Mouse (Mus musculus) heart, postnatal 36 days (tissue): ENCODE measurements around the gene Rmdn3. TPM values are rescaled to one million over a fixed set of nuclear protein-coding genes. Genes with fewer than 3 reads are reported as not detected.

Experiments
- DNase-seq, 2 experiments: peaks; one replicate each; pipeline ENCODE4 v3.0.0; 2021 to 2022
- intact Hi-C: fragments of 180-260 bp; cut with DNase I; formaldehyde crosslinking; loops from one replicate; pipeline ENCODE4 v1.15.1; 2025
- total RNA-seq, 2 experiments: library from RNA; stranded (reverse); gene quantifications; 2 replicates each; pipeline ENCODE4 v1.2.3; 2021

Gene Rmdn3
- total RNA-seq, 2 experiments from 2014 or later: 14.3 to 19.9 TPM

DNA sequence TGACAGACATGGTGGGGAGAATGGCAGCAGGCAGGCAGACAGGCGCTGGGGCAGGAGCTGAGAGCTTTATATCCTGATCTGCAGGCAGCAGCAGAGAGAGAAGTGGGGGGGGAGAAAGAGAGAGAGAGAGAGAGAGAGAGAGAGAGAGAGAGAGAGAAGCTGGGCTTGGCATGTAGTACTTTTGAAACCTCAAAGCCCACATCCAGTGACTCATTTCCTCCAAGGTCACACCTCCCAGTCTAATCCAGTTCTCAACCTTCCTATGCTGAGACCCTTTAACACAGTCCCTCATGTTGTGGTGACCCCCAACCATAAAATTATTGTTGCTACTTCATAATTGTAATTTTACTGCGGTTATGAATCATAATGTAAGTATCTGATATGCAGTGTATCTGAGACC is 13.4 kb upstream of the Rmdn3 start:
- intact Hi-C loops: no loop called here

DNA sequence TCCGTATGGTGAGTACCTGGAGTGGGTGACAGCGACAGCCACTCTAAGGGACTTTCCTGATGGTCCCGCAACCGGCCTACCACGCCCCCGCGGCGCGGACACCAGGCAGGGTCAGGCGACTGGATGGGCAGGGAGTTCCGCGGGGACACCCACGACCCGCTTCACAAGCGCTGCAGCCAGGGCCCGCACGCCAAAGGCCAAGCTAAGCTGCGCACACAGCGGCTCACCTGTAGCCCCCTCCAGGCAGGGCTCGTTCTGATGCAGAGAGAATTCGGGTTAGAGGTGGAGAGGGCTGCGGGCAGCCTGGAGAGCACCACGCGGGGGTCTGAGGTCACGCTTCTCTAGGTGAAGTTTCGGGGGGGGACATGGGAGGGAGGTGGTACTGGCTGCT is 11.0 kb upstream of the Rmdn3 start:
- no peak for DNase-seq
- intact Hi-C loops: no loop called here

More for the DNA sequence above, 13.4 kb upstream of the Rmdn3 start:
- DNase-seq: no peak

DNA sequence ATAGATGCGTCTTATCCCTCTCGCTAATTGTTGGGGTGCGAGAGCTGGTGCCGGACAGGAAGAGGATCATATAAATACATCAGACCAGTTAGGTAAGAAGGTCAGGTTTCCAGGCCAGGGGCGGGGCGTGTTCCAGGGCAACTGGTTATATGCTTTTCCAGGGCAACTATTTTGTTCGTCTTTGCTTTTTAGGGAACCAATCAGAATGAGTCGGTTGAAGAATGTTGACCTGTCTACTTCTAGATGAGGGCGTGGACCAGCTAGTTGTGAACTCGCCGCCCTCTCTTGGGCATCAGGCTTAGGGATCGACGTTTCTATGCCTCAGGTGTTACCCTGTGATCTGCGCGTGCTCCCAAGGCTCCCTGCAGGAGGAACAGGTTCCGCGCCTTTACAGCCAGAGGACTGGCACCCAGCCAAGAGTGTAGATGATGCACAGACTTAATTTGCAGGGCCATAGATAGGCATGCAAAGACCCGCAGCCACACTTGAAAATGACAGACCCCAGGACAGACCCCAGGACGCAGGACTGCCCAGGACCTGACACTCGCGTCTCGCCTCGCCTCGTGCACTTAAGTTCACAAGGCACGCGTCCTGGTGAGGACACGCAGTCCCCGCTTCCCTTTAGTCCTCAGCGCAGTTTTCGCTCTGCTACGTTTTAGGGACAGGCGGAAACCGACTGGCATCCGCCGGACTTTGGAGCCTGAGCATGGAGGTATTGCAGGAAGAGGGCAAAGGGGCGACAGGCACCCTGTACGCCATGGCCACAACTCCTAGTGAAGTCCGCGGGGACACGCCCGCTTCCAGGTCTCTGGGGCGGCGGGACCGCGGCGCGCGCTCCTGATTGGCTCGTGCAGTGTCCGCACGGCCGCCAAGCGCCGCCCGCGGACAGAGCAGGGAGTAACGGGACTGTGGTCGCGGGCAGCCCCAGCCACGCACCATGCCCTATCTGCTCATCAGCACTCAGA is 10.3 kb upstream of the Rmdn3 start, which contains the start of gene Gchfr:
Gene Gchfr, plus strand, starts transcription at position 873 of the 965 bp plus-strand sequence.
- intact Hi-C loops: no loop called here

DNA sequence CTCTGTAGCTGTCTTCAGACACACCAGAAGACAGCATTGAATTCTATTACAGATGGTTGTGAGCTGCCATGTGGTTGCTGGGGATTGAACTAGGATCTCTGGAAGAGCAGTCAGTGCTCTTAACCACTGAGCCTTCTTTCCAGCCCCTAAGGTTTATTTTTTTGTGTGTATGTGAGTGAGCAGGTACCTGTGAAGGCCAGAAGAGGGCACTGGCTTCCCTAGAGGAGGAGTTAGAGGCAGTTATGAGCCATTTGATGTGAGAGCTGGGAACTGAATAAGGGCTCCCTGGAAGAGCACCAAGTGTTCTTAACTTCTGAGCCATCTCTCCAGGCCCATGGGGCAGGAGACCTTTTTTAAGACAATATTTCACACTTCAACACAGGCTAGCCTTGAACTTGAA is 8.6 kb upstream of the Rmdn3 start:
- DNase-seq: no peak
- intact Hi-C loops: no loop called here

More for the DNA sequence above, 10.3 kb upstream of the Rmdn3 start, which contains the start of gene Gchfr:
- peak; percentile 70 to 76 for DNase-seq

DNA sequence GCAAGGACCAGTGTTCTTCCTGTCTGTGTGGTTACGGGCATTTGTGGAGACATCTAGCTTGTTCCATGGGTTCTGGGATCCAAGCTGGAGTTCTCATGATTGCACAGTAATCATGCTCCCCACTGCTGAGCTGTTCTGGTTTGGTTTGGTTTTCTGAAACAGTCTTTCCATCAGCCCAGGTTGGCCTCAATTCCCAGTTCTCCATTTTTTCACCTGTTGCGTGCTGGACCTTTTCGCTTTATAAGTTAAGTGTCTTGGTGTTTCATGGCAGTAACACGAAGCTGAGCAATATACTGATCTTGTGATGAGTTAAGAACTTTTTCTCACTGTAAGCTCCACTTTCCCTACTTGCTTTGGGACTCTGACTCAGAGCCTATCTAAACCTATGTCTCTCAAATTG is 7.2 kb upstream of the Rmdn3 start:
- no peak for DNase-seq
- intact Hi-C loops: no loop called here

DNA sequence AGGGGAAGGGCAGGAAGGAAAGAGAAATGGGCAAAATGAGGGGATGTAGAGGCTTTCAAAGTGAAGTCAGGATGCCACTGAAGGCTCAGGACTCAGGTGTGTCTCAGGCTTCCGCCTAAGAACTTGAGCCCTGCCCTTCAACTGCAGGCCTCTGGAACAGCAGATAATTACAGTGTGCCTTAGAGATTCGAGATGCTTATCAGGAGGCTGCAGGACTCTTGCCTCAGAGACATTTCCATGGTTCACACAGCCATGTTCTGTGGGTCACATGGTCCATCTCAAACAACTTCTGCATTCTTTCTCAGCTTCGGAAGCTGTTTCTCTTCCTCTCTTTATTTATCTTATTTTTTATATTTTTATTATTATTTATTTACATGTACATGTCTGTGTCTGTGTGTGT is 6.3 kb upstream of the Rmdn3 start:
- intact Hi-C loops: no loop called here
- no peak for DNase-seq

DNA sequence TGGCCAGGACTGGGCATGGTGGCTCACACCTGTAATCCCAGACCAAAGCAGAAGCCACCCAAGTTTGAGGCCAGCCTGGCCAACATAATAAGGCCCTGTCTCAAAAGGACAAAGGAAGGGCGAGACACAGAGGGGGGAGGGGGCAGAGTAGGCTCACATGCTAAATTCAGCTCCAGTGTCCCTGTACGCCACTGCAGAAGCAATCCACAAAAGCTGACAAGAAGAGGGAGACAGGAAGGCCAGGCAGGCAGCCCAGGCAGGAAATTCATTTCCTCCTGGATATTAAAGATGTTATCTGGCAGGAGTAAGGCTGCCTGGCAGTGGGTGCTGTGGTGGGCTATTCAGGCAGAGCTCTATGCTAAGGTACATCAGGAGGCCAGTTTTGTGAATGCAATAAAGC is 4.4 kb upstream of the Rmdn3 start:
- intact Hi-C loops: no loop called here
- DNase-seq: no peak

DNA sequence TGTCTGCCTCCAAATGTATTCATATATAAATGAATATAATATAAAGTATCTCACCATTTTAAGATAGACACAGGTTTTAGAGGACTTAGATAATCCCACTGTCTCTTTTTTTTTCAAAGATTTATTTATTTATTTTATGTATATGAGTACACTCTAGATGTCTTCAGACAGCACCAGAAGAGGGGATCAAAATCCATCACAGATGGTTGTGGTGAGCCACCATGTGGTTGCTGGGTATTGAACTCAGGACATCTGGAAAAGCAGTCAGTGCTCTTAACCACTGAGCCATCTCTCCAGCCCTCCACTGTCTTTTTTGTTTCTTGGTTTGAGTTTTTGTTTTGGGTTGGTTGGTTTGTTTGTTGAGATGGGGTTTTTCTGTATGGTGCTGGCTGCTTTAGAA is 1.0 kb upstream of the Rmdn3 start:
- intact Hi-C loops: loop anchor here (1.0 kb wide), 1 partner anchor 31 kb away; no protein-coding TSS in a partner anchor

DNA sequence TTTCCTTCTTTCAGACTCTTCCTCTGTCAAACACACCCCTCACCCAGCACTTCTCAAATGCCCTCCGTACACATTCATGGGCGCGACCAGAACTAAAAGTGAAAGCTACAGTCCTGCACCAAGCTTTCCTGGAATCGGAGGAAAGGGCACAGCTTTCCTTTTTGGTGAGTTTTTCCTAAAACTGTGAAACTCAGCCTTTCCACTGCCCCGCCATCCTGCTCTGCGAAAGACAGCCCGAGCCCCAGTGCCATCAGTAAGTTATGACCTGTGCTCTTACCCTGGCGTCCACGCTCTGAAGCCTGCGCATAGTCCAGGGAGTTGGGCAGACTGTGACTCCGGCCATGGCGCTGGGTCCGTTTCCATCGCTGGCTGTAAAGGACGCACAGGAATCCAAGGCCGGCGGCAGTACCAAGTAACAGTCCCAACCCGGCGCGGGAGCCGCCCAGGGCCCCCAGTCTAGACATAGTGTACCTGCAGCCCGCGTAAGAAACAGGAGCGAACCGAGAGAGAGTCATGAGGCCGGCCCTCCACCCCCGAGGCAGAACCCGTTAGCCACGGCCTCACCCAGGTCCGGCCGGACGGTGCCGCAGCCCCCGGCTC is 653 bp downstream of the Rmdn3 start:
- intact Hi-C loops: no loop called here
- peak in 1 of 2 experiments; percentile 25 for DNase-seq

More for the DNA sequence above, 1.0 kb upstream of the Rmdn3 start:
- DNase-seq: no peak

DNA sequence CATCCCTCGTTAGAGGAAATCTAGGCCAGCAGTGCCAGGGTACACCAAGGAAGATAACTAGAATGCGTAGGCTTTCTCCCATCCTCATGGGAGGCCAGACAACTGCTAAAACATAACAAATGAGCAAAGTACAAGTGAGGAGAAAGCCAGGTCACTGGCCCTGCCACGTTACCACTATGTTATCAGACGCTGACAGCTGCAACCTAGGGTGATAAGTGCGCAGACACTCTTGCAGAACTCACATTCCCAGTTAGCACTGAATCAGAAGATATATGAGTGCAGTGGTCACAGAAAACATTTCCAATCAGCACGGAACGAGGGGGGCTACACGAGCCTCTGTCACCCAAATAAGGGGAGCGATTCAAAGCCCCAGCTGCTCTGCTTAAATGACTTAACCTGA is 1.4 kb downstream of the Rmdn3 start:
- no peak for DNase-seq
- intact Hi-C loops: no loop called here

DNA sequence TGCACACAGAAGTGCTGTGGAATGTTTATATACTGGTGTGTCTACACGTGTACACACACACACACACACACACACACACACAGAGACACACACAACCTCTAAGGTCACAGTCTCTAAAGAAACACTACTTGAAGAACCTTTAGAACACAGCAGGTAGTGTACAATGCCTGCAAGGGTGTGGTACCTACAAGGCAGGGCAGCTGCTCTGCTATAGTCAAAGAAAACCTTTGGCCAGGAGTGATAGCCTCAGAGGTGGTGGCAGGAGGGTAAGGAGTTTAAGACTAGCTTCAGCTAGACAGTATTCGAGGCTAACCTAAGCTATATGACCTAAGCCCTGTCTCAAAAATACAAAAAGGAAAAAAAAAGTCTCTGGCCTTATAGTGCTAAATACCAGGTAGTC is 2.2 kb downstream of the Rmdn3 start:
- intact Hi-C loops: no loop called here
- DNase-seq: no peak

DNA sequence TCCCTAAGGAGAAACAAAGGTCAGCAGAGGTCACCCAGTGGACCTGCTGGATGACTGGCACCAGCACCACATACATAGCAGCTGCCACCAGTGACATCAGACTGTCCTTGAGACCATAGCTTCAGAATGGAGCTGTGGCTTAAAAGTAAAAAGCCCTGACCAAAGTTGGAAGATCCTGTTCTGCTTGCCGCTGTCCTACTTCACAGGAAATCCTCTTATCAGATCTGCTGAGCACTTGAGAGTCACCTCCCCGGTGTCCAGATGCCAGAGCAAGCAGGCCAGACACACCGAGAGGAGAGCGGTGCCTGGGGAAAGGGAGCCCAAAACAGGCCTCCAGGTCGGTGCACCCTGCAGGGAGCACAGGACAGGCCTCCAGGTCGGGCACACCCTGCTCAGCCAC is 4.6 kb downstream of the Rmdn3 start:
- intact Hi-C loops: no loop called here

DNA sequence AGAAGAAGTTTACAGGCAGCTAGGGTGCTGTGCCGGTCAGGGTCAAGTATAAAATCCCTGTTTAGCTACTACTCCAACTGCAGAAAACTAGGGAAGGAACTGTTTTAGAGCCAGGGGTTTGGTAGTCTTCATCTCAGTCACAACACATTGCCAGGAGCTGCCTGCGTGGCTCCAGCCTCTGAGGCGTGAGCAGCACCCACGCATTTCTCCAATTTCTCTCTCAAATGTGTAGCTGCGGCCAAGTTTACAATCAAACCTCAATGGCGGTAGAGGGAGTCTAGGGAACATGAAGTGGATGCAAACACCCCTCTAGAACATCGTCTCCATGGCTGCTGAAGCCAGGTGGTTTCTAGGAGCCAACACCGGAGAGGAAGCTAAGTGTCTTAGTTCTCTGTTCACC is 9.1 kb downstream of the Rmdn3 start:
- no peak for DNase-seq
- intact Hi-C loops: no loop called here

More for the DNA sequence above, 4.6 kb downstream of the Rmdn3 start:
- no peak for DNase-seq

DNA sequence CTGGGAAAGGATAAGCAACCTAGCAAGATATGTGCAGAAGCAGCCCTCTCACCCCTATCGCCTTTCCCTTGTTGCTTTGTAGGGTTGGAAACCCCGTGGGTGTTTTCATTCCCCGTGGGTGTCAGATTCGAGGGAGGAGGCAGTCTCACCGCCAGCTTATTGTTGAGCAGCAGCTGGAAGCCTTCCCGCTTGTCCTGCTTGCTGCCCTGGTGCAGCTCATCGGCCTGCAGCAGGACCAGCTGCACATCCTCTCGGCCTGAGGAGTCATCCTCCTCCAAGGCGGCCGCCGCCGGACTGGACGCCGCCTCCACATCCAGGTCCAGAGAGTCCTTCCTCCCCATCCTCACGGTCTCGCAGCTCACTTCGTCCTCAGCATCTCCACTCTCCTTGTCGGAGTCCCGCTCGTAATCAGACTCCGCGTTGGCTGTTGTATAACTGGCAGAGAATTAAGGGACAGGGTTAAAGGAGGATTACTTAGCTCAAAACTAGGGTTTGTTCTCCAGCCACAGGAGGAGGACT is 9.6 kb downstream of the Rmdn3 start:
- intact Hi-C loops: no loop called here

DNA sequence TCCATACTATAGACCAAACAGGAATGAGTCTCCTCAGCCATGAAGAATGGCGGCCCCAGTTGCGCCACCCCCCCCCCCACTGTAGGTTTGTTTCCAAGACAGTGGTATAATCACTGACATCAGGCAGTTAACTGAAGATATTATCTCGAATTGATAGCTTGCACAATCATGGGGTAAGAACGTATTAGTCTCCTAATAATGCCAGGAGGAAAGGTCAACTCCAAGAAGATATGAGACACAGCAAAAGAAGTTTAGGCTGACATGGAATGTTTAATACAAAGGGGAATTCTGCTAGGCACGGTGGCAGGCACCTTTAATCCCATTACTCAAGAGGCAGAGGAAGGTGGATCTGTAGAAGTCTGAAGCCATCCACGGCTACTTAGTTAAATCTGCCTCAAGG is 10.4 kb downstream of the Rmdn3 start:
- intact Hi-C loops: no loop called here
- DNase-seq: no peak

More for the DNA sequence above, 9.6 kb downstream of the Rmdn3 start:
- no peak for DNase-seq

DNA sequence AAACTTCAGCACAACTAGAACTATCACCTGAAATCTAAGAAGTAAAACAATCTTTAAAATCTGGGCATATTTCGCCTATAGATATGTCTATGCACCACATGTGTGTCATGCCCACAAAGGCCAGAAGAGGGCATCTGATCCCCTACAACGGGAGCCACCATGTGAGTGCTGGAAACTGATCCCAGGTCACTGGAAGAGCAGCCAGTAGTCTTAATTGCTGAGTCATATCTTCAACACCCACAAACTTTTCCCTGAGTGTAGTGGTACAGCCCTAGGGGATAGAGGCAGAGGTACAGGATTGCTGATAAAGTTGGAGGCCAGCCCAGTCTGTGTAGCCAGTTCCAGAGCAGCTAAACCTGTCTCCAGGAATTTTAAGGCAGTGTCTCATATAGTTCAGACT is 11.6 kb downstream of the Rmdn3 start:
- intact Hi-C loops: loop anchor here (1.0 kb wide), 1 partner anchor 44 kb away; no protein-coding TSS in a partner anchor
- no peak for DNase-seq

DNA sequence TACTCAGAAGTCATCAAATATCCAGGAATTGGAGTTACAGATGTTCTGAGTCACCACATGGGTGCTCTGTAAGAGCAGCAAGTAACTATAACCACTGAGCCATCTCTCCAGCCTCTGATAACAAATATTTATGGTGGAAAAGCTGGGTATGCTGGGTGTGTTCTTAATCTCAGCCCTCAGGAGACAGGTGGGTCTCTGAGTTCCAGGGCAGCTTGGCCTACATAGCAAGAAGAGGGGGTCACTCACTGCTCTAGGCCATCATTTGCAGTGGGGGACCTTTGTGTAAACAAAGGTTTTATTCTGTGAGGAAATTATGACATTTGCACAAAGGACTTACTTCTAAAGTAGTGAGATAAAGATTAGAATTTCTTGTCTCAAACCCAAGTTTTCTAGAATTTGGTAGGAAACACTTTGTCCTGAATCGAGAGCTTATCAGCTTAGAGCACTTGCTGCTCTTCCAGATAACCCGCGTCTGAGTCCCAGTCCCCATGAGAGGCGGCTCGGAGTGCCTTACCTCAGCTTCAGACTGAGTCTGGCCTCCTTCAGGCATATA is 20.4 kb downstream of the Rmdn3 start:
- no peak for DNase-seq
- intact Hi-C loops: no loop called here

DNA sequence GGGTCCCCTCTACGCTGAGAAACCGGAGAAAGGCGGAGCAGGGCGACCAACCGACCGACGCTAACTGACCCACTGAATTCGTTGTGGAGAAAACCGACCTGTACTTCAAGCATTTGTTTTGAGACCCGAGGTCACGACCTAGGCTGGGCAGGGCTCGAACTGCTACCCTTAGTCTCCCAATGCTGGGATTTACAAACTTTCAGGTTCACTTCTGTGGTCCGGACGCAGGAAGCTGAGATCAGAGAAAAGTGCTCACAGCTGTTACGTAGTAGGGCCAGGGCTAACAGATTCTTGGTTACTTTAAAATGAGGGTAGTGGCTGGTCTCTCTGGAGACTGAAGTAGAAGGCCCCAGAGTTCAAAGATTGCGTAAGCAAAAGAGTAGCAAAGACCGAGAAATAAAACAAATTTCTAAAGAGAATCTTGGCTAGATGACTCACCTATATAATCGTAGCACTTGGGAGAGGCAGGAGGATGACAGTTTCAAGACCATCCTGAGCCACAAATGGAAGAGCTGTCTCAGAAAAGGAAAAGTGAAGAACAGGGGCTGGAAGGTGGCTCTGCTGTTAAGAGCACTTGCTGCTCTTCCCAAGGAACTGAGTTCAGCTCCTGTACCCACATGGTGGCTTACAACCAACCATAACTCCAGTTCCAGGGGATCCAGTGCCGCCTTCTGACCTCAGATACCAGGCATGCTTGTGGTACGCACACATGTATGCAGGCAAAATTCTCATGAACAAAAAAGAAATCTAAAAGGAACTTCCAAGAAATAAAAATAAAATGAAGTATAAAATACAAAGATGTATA is 43.5 kb downstream of the Rmdn3 start:
- intact Hi-C loops: loop anchor here (2.0 kb wide), 1 partner anchor 75 kb away; no protein-coding TSS in a partner anchor
- no peak for DNase-seq

DNA sequence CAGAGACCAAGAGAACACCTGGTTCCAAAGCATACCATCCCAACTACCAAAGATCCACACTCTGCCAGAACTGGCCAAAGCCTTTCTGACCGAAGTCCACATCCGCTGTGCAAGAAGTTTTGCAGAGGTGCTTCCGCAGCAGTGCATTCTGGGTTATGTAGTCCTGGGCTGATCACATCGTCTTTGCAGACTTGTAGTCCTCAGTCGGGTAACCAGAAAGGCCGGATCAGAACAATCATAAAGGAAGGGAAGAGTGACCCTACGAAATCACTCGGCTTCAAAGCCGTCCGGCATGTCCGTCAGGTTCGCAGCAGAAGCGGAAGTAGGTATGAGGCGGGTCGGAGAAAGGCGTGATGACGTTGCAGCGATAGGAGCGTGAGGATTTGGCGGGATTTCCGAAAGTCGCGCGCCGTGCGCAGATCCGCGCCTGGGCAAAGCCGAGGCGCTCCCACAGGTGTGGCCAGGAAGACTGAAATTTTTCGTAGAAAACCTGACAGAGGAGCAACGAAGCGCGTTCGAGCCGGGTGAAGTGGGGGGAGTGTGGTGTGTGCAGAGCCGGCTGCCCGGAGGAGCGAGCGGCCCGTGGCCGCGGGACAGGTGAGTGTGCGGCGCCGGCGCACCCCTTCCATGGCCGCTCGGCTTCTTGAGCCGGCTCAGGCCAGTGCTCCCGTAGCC is 44.3 kb downstream of the Rmdn3 start, which contains the start of gene Rad51:
Gene Rad51, plus strand, starts transcription at position 356 of the 675 bp plus-strand sequence.
- peak; percentile 85 to 91 for DNase-seq
- intact Hi-C loops: loop anchor here (2.0 kb wide), 1 partner anchor 76 kb away; no protein-coding TSS in a partner anchor
